Mouse (Mus musculus) C2C12 (cell line): ENCODE measurements around the gene Pglyrp1. TPM values are rescaled to one million over a fixed set of nuclear protein-coding genes. Genes with fewer than 3 reads are reported as not detected.

Source experiments
- H3K27me3 ChIP-seq: one replicate; pipeline ENCODE4 v1.6.1; 2011; ENCODE audit not compliant: control insufficient read depth, insufficient read depth, insufficient read length
- H3K36me3 ChIP-seq: one replicate; pipeline ENCODE4 v1.6.1; 2011; ENCODE audit not compliant: control insufficient read depth, insufficient read depth
- H3K4me3 ChIP-seq: one replicate; pipeline ENCODE4 v1.5.1; 2011; ENCODE audit warnings: mild to moderate bottlenecking, control low read depth; ENCODE audit not compliant: poor library complexity, insufficient read depth, severe bottlenecking
- H3K79me2 ChIP-seq: one replicate; pipeline ENCODE4 v1.6.1; 2011; ENCODE audit not compliant: control insufficient read depth, insufficient read depth
- H3K79me3 ChIP-seq: one replicate; pipeline ENCODE4 v1.6.1; 2011; ENCODE audit warnings: low read depth, control low read depth
- H3ac ChIP-seq: one replicate; pipeline ENCODE3; 2011; ENCODE audit warnings: low read depth; ENCODE audit not compliant: control insufficient read depth, insufficient read length
- CEBPB ChIP-seq: IDR thresholded peaks from one replicate; pipeline ENCODE4 v1.6.1; 2011; ENCODE audit warnings: low read depth, mild to moderate bottlenecking, control low read depth, moderate library complexity
- CTCF ChIP-seq: IDR thresholded peaks from one replicate; pipeline ENCODE4 v1.5.1; 2011; ENCODE audit not compliant: control insufficient read depth, insufficient read depth, insufficient read length
- FOSL1 ChIP-seq: IDR thresholded peaks from one replicate; pipeline ENCODE4 v1.8.0; 2011; ENCODE audit warnings: mild to moderate bottlenecking, low read length; ENCODE audit not compliant: poor library complexity, insufficient read depth, severe bottlenecking
- MAX ChIP-seq: IDR thresholded peaks from one replicate; pipeline ENCODE4 v1.6.1; 2011; ENCODE audit warnings: mild to moderate bottlenecking, control low read depth
- MYOD1 ChIP-seq: IDR thresholded peaks from one replicate; pipeline ENCODE4 v1.6.1; 2011; ENCODE audit warnings: low read depth; ENCODE audit not compliant: control insufficient read depth, insufficient read length
- MYOG ChIP-seq: IDR thresholded peaks from one replicate; pipeline ENCODE4 v1.6.1; 2011; ENCODE audit not compliant: control insufficient read depth, insufficient read length; ENCODE audit errors: extremely low read depth
- USF1 ChIP-seq: IDR thresholded peaks from one replicate; pipeline ENCODE4 v1.6.1; 2011; ENCODE audit warnings: low read depth, mild to moderate bottlenecking, control low read depth, moderate library complexity
- polyA plus RNA-seq: library from polyadenylated mRNA; unstranded; fragments of >200 nt; fragmentation: generic; extraction: Trizol; gene quantifications from one replicate; pipeline ENCODE4 v1.2.1, GENCODE M21; 2012; ENCODE audit warnings: missing spikeins

The Pglyrp1 gene
- polyA plus RNA-seq, 1 experiment: 0.05 TPM

GRCm38 (mm10) chr7:18858310-18858916 is 12.7 kb upstream of the Pglyrp1 start:
- Histone ChIP-seq H3K27me3 (no peaks in the 10 kb centered on the region), H3K36me3 (no peaks in the 10 kb centered on the region), H3K79me3 (no peaks in the 10 kb centered on the region), H3ac (no peak overlapping the region), H3K4me3 (no peak overlapping the region), H3K79me2 (no peaks in the 10 kb centered on the region)
- no peak for TF ChIP-seq MYOG
- peak; percentile 55 for TF ChIP-seq MYOD1

- no peaks in the 10 kb centered on the region for H3K79me3 ChIP-seq
- no peak overlapping the region for H3K4me3 ChIP-seq
- H3K79me2 ChIP-seq: no peaks in the 10 kb centered on the region
- no peaks in the 10 kb centered on the region for H3K27me3 ChIP-seq
- no peak for TF ChIP-seq MAX
- no peaks in the 10 kb centered on the region for H3K36me3 ChIP-seq
- no peak overlapping the region for H3ac ChIP-seq
Observed at GRCm38 (mm10) chr7:18862801-18863200, 8.3 kb upstream of the Pglyrp1 start.

DNA sequence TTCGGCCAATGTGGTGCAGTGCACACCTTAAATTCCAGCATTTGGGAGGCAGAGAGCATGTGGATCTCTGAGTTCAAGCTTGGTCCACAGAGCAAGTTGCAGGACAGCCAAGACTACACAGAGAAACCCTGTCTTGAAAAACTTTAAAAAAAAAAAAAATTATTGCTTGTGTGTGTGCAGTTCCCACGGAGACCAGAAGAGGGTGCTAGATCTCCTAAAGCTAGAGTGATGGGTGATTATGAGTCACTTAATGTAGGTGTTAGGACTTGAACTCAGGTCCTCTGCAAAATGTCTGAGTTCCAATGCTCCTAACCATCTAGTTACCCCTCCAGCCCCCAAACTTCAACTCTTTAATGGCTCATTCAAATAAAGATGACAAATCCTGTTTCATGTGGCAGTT is 2.6 kb upstream of the Pglyrp1 start:
- no peaks in the 10 kb centered on the region for H3K36me3 ChIP-seq
- no peak overlapping the region for H3ac ChIP-seq
- H3K79me3 ChIP-seq: no peaks in the 10 kb centered on the region
- TF ChIP-seq MAX (no peak), MYOD1 (no peak), CTCF (no peak), USF1 (no peak), FOSL1 (no peak), CEBPB (no peak), MYOG (no peak)
- no peaks in the 10 kb centered on the region for H3K79me2 ChIP-seq
- H3K27me3 ChIP-seq: no peaks in the 10 kb centered on the region
- H3K4me3 ChIP-seq: no peak overlapping the region

DNA sequence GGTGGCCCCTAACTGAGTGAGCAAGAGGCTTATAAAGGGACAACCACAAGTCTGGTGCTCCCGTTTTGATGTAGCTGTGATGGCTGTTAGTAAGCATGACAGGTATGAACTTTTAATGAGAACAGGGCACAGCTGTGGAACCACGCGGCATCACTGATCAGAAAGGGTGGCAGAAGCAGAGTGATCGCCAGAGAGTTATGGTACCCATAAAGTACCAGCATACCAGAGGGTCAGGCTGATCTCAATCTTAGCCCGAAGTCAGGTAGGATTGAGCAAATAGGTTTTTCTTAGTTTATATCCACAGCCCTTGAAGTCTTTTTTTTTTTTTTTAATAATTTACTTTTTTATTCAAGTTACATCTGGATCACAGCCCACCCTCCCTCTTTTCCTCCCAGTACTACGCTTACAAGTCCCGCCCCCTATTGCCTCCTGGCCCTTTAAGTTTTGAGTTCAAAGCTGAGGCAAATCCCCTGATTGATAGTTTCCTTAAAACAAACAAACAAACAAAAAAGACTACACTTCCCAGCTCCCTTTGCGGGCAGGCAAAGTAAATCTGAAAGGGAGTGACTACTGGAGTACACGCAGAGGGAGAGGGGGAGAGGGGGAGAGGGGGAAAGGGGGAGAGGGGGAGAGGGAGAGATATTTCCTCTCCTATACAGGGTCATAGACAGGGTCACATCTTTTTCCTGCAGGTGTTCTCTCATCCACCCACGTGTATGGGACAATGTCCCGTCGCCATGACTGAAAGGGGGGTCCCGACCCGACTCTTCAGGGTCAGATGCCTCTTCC is 1.1 kb downstream of the Pglyrp1 start:
- no peaks in the 10 kb centered on the region for H3K27me3 ChIP-seq
- no peaks in the 10 kb centered on the region for H3K79me2 ChIP-seq
- H3K36me3 ChIP-seq: no peaks in the 10 kb centered on the region
- H3ac ChIP-seq: no peak overlapping the region
- no peaks in the 10 kb centered on the region for H3K79me3 ChIP-seq
- TF ChIP-seq MYOG (no peak), FOSL1 (no peak), CEBPB (no peak), MAX (no peak), CTCF (no peak), USF1 (no peak), MYOD1 (no peak)
- no peak overlapping the region for H3K4me3 ChIP-seq

DNA sequence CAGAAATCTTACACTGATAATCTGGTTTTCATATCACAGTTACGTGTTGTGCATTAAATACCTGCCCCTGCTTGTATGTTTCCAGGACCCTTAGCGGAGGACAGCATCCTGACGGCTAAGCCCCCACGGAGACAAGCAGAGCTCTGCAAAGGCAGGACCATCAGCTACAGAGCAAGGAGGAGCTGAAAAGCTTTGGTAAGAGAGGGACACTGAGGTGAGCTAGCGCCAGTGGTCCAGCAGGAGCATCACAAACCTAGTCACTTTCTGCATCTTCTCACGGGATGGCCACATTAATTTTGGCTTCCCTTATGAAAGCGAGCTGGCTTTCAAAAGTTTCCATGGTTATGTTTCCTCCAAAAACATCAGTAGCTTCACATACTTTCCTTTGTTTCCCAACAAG is 1.7 kb downstream of the Pglyrp1 start:
- TF ChIP-seq USF1 (no peak), MYOD1 (no peak), MAX (no peak), MYOG (no peak), FOSL1 (no peak), CTCF (no peak), CEBPB (no peak)
- no peak overlapping the region for H3K4me3 ChIP-seq
- no peaks in the 10 kb centered on the region for H3K79me3 ChIP-seq

DNA sequence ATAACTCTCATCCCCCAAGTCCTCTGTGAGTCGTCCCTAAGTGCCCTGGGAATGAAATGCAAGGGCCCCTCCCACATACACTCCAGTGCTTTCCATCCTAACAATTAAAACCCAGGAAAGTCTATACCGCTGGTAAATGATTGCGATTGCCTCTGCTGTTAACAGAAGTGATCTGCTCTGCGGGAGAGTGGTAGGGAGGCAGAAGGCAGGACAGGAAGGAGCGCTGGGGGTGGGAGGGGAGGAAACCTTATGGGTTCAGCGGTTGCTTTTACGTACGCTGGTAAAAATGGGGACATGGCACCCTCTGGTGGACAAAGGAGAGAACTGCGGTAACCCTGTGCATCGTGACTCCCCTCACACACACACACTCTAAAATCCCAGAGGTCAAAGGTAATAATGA is 2.1 kb downstream of the Pglyrp1 start:
- TF ChIP-seq MYOD1 (no peak), CTCF (peak; percentile 57)
- Histone ChIP-seq H3K4me3 (no peak overlapping the region), H3K36me3 (no peaks in the 10 kb centered on the region), H3ac (no peak overlapping the region), H3K79me3 (no peaks in the 10 kb centered on the region), H3K79me2 (no peaks in the 10 kb centered on the region), H3K27me3 (no peaks in the 10 kb centered on the region)

More for the DNA sequence above, 1.7 kb downstream of the Pglyrp1 start:
- Histone ChIP-seq H3K27me3 (no peaks in the 10 kb centered on the region), H3ac (peak overlapping the region; percentile 40), H3K36me3 (no peaks in the 10 kb centered on the region), H3K79me2 (no peaks in the 10 kb centered on the region)
